Mouse (Mus musculus) thymus, adult 2 months (tissue): ENCODE results near the gene Lcat.

ENCODE experiments used
- CTCF ChIP-seq: fragments of 200-500 bp; IDR thresholded peaks from 2 replicates; pipeline ENCODE4 v1.5.1; 2012; ENCODE audit warnings: mild to moderate bottlenecking, control low read depth, low read length, moderate library complexity, borderline replicate concordance; ENCODE audit not compliant: control insufficient read depth, poor library complexity, insufficient read depth; ENCODE audit errors: extremely low read depth
- POLR2A ChIP-seq: fragments of 200-500 bp; IDR thresholded peaks from 2 replicates; pipeline ENCODE4 v1.6.1; 2012; ENCODE audit warnings: mild to moderate bottlenecking, low read length, control low read depth, moderate library complexity; ENCODE audit not compliant: control insufficient read depth, poor library complexity, insufficient read depth; ENCODE audit errors: extremely low read depth

DNA sequence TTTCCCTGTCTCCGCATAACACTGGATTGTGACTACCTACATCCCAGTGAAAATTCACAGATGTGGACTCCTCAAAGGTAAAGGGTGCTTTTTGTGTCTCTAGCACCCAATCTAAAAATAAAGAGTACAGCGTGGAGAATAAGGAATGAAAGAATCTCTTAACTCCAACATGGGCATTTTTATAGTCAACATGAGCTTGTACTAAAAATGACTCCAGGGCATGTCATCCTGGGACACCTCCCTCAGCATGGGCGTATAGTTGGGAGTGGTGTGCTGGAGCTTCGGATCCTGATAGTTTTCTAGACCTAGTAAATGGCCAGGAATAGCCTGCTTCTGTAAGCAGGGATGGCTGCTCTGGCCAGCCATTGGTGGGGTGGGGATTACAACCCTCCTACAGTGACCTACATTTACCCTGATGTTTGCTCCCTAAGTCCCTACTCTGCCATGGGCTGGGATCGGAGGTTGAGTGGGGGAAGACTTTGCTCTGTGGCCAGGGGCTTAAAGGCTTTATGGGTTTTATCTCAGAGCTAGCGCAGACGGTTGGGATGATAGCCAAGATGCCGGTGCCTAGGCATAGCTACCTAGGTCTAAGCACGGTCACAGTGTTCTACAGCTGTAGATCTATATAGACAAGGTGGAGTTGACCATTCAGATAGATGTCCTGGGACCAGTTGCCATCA is 45.2 kb downstream of the Lcat start:
- no peak for TF ChIP-seq CTCF
- TF ChIP-seq POLR2A: no peak
